Mouse (Mus musculus): Measurements from ENCODE around the gene Tm9sf3. TPM values are rescaled to one million over a fixed set of nuclear protein-coding genes. Genes with fewer than 3 reads are reported as not detected.

Tm9sf3 gene
- polyA plus RNA-seq, 1 experiment: 80.6 TPM

GRCm38 (mm10) chr19:41176881-41177280 is 86.9 kb downstream of the Tm9sf3 start:
- H3K36me3 ChIP-seq (ENCODE audit: control insufficient read depth, insufficient read depth, low read length): no peaks in the 10 kb centered on the region
- no peak overlapping the region for H3K27ac ChIP-seq (ENCODE audit: insufficient read depth, low read depth, low read length)
- H3K4me1 ChIP-seq (ENCODE audit: control insufficient read depth, insufficient read depth, low read length): no peaks in the 10 kb centered on the region
- no peak for DNase-seq
- no peak for TF ChIP-seq POLR2A (IDR thresholded peaks at IDR 0.05; ENCODE audit: low read depth, low read length)
- no peak for TF ChIP-seq CTCF (conservative IDR thresholded peaks at IDR 0.05; ENCODE audit: insufficient read depth, insufficient read length, low read depth, low read length)
- H3K4me3 ChIP-seq (ENCODE audit: insufficient read depth, low read depth, low read length): no peak overlapping the region
- WGBS: 73% methylated on average over 2 of the region's 2 CpGs
- H3K27me3 ChIP-seq (replicated peaks; ENCODE audit: control insufficient read depth, insufficient read depth, low read length): no peaks in the 10 kb centered on the region

- TF ChIP-seq POLR2A (IDR thresholded peaks at IDR 0.05; ENCODE audit: low read depth, low read length) (no peak), CTCF (conservative IDR thresholded peaks at IDR 0.05; ENCODE audit: insufficient read depth, insufficient read length, low read depth, low read length) (no peak)
- H3K27me3 ChIP-seq (replicated peaks; ENCODE audit: control insufficient read depth, insufficient read depth, low read length): no peaks in the 10 kb centered on the region
- WGBS: 62% methylated on average over 5 of the region's 5 CpGs
- H3K36me3 ChIP-seq (ENCODE audit: control insufficient read depth, insufficient read depth, low read length): no peaks in the 10 kb centered on the region
- DNase-seq: no peak
- no peak overlapping the region for H3K27ac ChIP-seq (ENCODE audit: insufficient read depth, low read depth, low read length)
- no peak overlapping the region for H3K4me3 ChIP-seq (ENCODE audit: insufficient read depth, low read depth, low read length)
- no peaks in the 10 kb centered on the region for H3K4me1 ChIP-seq (ENCODE audit: control insufficient read depth, insufficient read depth, low read length)
Observed at GRCm38 (mm10) chr19:41165914-41166235, 97.9 kb downstream of the Tm9sf3 start.

GRCm38 (mm10) chr19:41165144-41165913 is 98.5 kb downstream of the Tm9sf3 start:
- Histone ChIP-seq H3K27me3 (replicated peaks; ENCODE audit: control insufficient read depth, insufficient read depth, low read length) (no peaks in the 10 kb centered on the region), H3K4me3 (ENCODE audit: insufficient read depth, low read depth, low read length) (no peak overlapping the region), H3K36me3 (ENCODE audit: control insufficient read depth, insufficient read depth, low read length) (no peaks in the 10 kb centered on the region), H3K27ac (ENCODE audit: insufficient read depth, low read depth, low read length) (no peak overlapping the region), H3K4me1 (ENCODE audit: control insufficient read depth, insufficient read depth, low read length) (no peaks in the 10 kb centered on the region)
- no peak for DNase-seq
- TF ChIP-seq POLR2A (IDR thresholded peaks at IDR 0.05; ENCODE audit: low read depth, low read length): no peak
- TF ChIP-seq CTCF (conservative IDR thresholded peaks at IDR 0.05; ENCODE audit: insufficient read depth, insufficient read length, low read depth, low read length): no peak
- 52% methylated on average over 14 of the region's 14 CpGs for WGBS

- no peak for TF ChIP-seq POLR2A (IDR thresholded peaks at IDR 0.05; ENCODE audit: low read depth, low read length)
- TF ChIP-seq CTCF (conservative IDR thresholded peaks at IDR 0.05; ENCODE audit: insufficient read depth, insufficient read length, low read depth, low read length): no peak
- Histone ChIP-seq H3K27me3 (replicated peaks; ENCODE audit: control insufficient read depth, insufficient read depth, low read length) (no peaks in the 10 kb centered on the region), H3K36me3 (ENCODE audit: control insufficient read depth, insufficient read depth, low read length) (no peaks in the 10 kb centered on the region), H3K27ac (ENCODE audit: insufficient read depth, low read depth, low read length) (no peak overlapping the region), H3K4me3 (ENCODE audit: insufficient read depth, low read depth, low read length) (no peak overlapping the region), H3K4me1 (ENCODE audit: control insufficient read depth, insufficient read depth, low read length) (no peaks in the 10 kb centered on the region)
- 67% methylated on average over 10 of the region's 10 CpGs for WGBS
- DNase-seq: no peak
Observed at GRCm38 (mm10) chr19:41164447-41165095, 99.2 kb downstream of the Tm9sf3 start.

Other genes with a start within 250 kb of the Tm9sf3 start
- 0.08 TPM in 1 of 2 replicates, not detected in the other for gene Dntt, start 234.7 kb downstream of the Tm9sf3 start, polyA plus RNA-seq (2012; rRNA removed)
- gene Opalin, start 186.9 kb downstream of the Tm9sf3 start, polyA plus RNA-seq (2012; rRNA removed): not detected in 2 replicates
- gene Tll2, start 57.2 kb downstream of the Tm9sf3 start, polyA plus RNA-seq (2012; rRNA removed): 0.03 TPM in 1 of 2 replicates, not detected in the other
- 1.3 and 2.9 TPM in 2 replicates for gene Pik3ap1, start 121.1 kb upstream of the Tm9sf3 start, polyA plus RNA-seq (2012; rRNA removed)
- gene Lcor, start 218.6 kb upstream of the Tm9sf3 start, polyA plus RNA-seq (2012; rRNA removed): 2.7 and 3.2 TPM in 2 replicates

Data from kidney, adult 2 months (tissue).